Mouse (Mus musculus): ENCODE results near the gene Tmem116. TPM values are rescaled to one million over a fixed set of nuclear protein-coding genes. Genes with fewer than 3 reads are reported as not detected.
"Not testable (repeated sequence)": the region's sequence is repeated elsewhere in the genome, so short reads cannot be mapped to it uniquely, and the experiment has no call there.

Tmem116 gene
- total RNA-seq, 2 experiments from 2014 or later, result 7.5 to 8.7 TPM

DNA sequence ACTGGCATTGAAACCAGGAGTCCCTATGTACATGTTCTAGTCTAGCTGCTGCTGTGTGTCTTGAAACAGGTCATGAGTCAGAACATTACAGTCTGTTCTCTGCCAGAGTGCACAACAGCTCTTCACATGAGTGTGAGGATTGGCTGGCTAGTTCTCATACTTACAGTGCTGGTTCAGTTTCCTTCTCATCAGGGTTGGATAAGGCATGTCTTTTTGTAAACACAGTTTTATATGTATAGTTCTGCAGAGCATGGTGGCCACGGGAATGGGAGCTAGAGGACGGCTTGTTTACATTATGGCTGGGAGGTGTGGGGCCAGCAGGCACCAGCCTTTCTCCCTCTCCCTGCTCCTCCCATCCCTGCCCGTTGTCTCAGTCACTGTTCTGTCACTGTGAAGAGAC, 17.9 kb downstream of the Tmem116 start:
- Histone ChIP-seq H3K4me3 (no peak overlapping the region), H3K27ac (no peak overlapping the region)
- no peak for TF ChIP-seq CTCF (IDR thresholded peaks at IDR 0.05)
- no peak for DNase-seq (ENCODE audit: extremely low spot score in 1 of 2, low spot score in 2 of 2)
- intact Hi-C loops (cut with DNase I), result no loop called here

- TF ChIP-seq CTCF (IDR thresholded peaks at IDR 0.05), result no peak
These were observed 20.7 kb downstream of the Tmem116 start for GRCm38 (mm10) chr5:121472411-121472810.

DNA sequence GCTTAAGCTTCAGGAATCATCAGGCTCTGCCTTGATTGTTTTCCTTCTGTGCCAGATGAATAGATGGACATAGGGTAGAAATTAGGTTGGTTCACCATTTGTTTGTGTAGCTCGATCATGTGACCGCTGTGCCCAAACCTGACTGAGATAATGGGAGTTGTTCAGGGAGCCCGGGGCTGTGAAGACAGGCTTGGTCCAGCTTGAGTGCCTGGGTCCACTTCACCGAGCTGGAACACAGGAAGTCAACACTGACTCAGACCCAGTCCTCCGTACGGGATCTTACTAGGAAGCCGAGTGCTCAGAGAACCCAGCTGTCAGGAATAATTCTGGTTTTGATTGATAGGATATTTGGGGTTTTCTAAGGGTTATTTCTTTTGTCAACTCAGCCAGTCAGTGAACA, 22.9 kb downstream of the Tmem116 start:
- no peak overlapping the region for H3K27ac ChIP-seq
- TF ChIP-seq CTCF (IDR thresholded peaks at IDR 0.05), result no peak
- no peak for DNase-seq (ENCODE audit: extremely low spot score in 1 of 2, low spot score in 2 of 2)
- no peak overlapping the region for H3K4me3 ChIP-seq
- intact Hi-C loops (cut with DNase I), result no loop called here

More at GRCm38 (mm10) chr5:121472411-121472810, 20.7 kb downstream of the Tmem116 start:
- intact Hi-C loops (cut with DNase I), result no loop called here
- Histone ChIP-seq H3K4me3 (no peak overlapping the region), H3K27ac (no peak overlapping the region)
- DNase-seq (ENCODE audit: extremely low spot score in 1 of 2, low spot score in 2 of 2), result no peak

DNA sequence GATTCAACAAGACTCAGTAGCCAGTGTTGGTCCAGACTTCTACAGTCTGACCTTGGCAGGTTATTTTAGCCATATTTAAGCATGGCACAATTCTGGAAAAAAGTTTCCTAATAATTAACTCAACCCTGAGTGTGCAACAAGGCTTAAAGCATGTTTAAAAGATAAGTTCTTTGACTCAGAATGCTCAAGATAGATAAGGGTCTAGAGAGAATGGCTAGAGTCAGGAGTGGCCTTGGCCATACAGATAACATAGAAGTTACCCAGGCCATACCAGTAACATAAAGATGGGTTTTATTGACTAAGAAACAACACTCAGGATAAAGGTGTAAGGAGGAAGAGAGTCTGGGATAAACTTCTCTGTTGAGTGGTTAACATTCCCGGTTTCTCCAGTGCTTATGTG, 24.3 kb downstream of the Tmem116 start:
- Histone ChIP-seq H3K4me3 (no peak overlapping the region), H3K27ac (no peak overlapping the region)
- TF ChIP-seq CTCF (IDR thresholded peaks at IDR 0.05), result no peak
- intact Hi-C loops (cut with DNase I), result no loop called here
- no peak for DNase-seq (ENCODE audit: extremely low spot score in 1 of 2, low spot score in 2 of 2)

DNA sequence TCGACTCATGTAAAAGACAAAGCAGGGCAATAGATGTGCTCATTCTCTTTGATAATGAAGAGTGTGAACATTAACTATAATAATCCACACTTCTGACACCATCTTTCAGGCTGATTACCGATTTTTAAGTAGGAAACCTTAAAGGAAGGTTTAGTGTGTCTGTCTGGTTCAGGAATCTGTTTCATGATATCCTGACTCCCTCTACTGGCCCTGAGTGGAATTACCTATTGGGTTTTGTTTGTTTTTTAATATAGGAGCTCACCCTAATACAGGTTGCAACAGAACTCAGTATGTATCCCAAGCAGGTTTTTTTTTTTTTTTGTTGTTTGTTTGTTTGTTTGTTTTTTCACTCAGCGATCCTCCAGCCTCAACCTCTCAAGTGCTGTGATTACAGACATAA, 26.0 kb downstream of the Tmem116 start:
- no peak for DNase-seq (ENCODE audit: extremely low spot score in 1 of 2, low spot score in 2 of 2)
- intact Hi-C loops (cut with DNase I), result no loop called here
- no peak overlapping the region for H3K4me3 ChIP-seq
- no peak overlapping the region for H3K27ac ChIP-seq
- TF ChIP-seq CTCF (IDR thresholded peaks at IDR 0.05), result peak; percentile 81

DNA sequence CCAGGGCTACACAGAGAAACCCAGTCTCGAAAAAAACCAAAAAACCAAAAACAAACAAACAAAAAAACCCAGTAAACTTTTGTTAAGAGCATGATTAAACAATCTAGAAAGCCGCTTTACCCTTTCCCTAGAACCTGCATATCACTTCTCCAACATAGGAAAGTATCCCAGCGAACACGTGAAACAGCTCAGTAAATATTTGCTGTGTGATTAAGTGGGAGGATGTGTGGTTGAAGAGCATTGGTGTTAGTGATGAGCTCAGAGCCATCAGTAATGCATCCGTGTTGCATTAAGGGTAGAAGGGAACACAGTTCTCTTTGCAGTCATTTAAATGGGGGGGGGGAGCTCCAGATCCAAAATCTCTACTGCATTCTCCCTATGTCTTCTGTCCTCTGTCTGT, 33.1 kb downstream of the Tmem116 start:
- Histone ChIP-seq H3K4me3 (no peak overlapping the region), H3K27ac (no peak overlapping the region)
- intact Hi-C loops (cut with DNase I), result no loop called here
- TF ChIP-seq CTCF (IDR thresholded peaks at IDR 0.05), result no peak
- DNase-seq (ENCODE audit: extremely low spot score in 1 of 2, low spot score in 2 of 2), result no peak

DNA sequence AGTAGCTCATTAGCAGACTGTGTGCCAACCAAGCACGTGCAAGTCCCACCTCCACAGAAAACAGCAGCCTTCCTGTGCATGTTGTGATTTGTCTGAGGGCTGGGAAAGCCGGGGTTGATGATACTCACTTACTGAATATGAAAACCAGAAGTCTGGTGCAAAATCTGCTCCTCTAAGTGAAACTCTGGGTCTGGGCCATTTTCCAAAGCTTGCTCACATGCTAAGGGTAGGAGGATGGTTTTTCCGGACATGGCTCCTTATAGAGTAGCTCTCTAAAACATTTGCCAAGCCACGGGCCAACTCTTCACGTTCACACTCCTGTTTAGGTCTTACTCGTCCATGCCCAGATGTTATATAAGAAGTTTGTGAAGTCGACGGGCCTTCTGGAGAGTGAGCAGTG, 41.6 kb downstream of the Tmem116 start:
- DNase-seq (ENCODE audit: extremely low spot score in 1 of 2, low spot score in 2 of 2), result peak in 1 of 2 experiments; percentile 64
- no peak for TF ChIP-seq CTCF (IDR thresholded peaks at IDR 0.05)
- no peak overlapping the region for H3K4me3 ChIP-seq
- intact Hi-C loops (cut with DNase I), result no loop called here
- H3K27ac ChIP-seq, result no peak overlapping the region

DNA sequence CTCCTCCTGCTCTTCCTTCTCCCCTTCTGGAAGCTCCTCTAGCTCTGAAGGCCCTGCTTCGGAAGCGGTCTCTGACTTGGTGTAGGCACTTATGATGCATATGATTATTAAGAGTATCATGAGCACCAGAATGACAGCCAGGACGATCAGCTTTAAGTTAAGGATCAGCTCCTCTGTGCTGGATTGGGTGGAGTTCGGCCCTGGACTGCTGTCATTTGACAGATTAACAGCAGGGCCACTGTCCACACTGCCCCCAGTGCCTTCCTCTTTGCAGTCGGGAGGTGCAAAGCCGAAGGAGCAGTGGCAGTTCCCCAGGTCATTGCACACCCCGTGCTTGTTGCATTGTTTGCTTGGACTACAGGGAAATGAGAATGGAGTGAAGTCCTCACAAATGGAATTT, 49.0 kb downstream of the Tmem116 start:
- DNase-seq (ENCODE audit: extremely low spot score in 1 of 2, low spot score in 2 of 2), result no peak
- H3K27ac ChIP-seq, result no peak overlapping the region
- no peak for TF ChIP-seq CTCF (IDR thresholded peaks at IDR 0.05)
- no peak overlapping the region for H3K4me3 ChIP-seq
- intact Hi-C loops (cut with DNase I), result no loop called here

- H3K4me3 ChIP-seq; DNase-seq (ENCODE audit: extremely low spot score in 1 of 2, low spot score in 2 of 2): not testable (repeated sequence)
These were observed 49.8 kb downstream of the Tmem116 start for GRCm38 (mm10) chr5:121501424-121501996.

GRCm38 (mm10) chr5:121503231-121503630, 51.5 kb downstream of the Tmem116 start, which contains the start of gene Adam1b:
Gene Adam1b, minus strand, starts transcription at chr5:121503435.
- no peak for DNase-seq (ENCODE audit: extremely low spot score in 1 of 2, low spot score in 2 of 2)
- TF ChIP-seq CTCF (IDR thresholded peaks at IDR 0.05), result no peak
- intact Hi-C loops (cut with DNase I), result no loop called here
- Histone ChIP-seq H3K4me3 (no peak within 1 kb of the TSS), H3K27ac (no peak within 1 kb of the TSS)

More at GRCm38 (mm10) chr5:121501424-121501996, 49.8 kb downstream of the Tmem116 start:
- H3K27ac ChIP-seq; intact Hi-C loops (cut with DNase I): not testable (repeated sequence)

- no peak for DNase-seq (ENCODE audit: extremely low spot score in 1 of 2, low spot score in 2 of 2)
- no peak overlapping the region for H3K27ac ChIP-seq
- H3K4me3 ChIP-seq, result no peak overlapping the region
- no peak for TF ChIP-seq CTCF (IDR thresholded peaks at IDR 0.05)
- intact Hi-C loops (cut with DNase I), result no loop called here
These were observed 55.2 kb downstream of the Tmem116 start for GRCm38 (mm10) chr5:121506846-121507245.

DNA sequence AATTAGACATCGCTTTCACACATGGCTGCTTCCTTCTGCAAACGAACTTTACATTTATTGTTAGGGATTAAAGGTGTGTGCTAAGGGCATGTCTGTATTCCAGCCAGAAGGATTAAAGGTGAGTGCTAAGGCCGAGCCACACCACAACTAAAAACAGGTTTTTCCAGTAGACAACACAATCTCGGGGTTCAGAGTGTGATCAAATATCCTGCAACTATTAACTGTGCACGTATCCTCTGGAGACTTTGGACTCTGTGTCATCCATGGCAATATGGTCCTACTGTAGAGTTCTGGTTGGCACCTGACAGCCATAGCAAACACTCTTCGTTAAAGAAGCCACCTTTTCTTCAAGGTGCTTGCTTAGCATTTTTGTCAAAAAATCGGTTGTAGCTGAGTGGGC, 58.3 kb downstream of the Tmem116 start:
- no peak overlapping the region for H3K4me3 ChIP-seq
- intact Hi-C loops (cut with DNase I), result no loop called here
- TF ChIP-seq CTCF (IDR thresholded peaks at IDR 0.05), result no peak
- H3K27ac ChIP-seq, result no peak overlapping the region
- no peak for DNase-seq (ENCODE audit: extremely low spot score in 1 of 2, low spot score in 2 of 2)

DNA sequence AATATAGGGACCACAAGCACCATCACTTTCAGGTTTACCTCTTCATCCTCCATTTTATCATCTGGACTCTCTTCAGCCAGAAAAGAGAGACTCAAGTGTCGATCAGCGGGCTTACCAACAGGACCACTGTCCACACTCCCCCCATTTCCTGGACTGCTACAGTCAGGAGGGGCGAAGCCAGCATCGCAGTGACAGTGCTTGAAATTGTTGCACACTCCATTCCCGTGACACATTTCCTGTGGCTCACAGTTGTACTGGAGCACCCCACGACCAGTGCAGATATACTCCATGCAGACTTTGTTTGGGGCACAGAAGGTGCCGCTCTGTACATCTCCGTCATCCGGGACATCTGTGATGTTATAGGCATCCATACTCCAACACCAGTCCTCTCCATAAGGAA, 67.3 kb downstream of the Tmem116 start:
- Histone ChIP-seq H3K27ac (no peak overlapping the region), H3K4me3 (no peak overlapping the region)
- no peak for TF ChIP-seq CTCF (IDR thresholded peaks at IDR 0.05)
- intact Hi-C loops (cut with DNase I), result no loop called here
- no peak for DNase-seq (ENCODE audit: extremely low spot score in 1 of 2, low spot score in 2 of 2)

DNA sequence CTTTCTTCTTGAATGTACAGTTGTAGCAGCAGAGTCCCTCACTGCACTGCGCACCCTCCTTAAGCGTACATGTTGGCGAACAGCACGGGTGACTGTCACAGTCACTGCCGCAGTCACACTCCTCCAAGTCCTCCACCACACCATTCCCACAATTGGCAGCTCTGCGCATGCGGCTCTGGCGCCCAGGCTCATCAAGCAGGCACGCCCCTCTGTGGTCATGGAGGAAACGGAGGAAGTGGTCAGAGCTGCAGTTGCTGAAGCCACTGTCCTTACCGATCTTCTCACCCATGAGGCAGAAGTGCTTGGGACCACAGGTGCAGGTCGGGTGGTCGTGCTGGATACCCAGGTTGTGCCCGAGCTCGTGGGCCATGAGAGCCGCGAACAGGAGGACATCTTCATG, 68.1 kb downstream of the Tmem116 start:
- H3K4me3 ChIP-seq; H3K27ac ChIP-seq; DNase-seq (ENCODE audit: extremely low spot score in 1 of 2, low spot score in 2 of 2); intact Hi-C loops (cut with DNase I): not testable (repeated sequence)
